Mouse (Mus musculus) stomach, embryonic 15.5 days (tissue): Measurements from ENCODE around the gene 1810062G17Rik. TPM values are rescaled to one million over a fixed set of nuclear protein-coding genes. Genes with fewer than 3 reads are reported as not detected.
A peak's percentile ranks its signal among the peaks of the same experiment; 100 is the strongest.

ENCODE experiments used
- ATAC-seq: fragments of 200-750 bp; cut with Nextera tagmentation; 2 replicates; pipeline ENCODE4 v1.8.0; 2017; ENCODE audit warnings: low read depth, moderate number of reproducible peaks, moderate TSS enrichment; ENCODE audit not compliant: insufficient read depth, low FRiP score
- H3K27ac ChIP-seq: fragments of 300-500 bp; sonication (generic); 2 replicates; pipeline ENCODE4 v1.5.1; 2015; ENCODE audit warnings: mild to moderate bottlenecking, inconsistent platforms
- H3K27me3 ChIP-seq: fragments of 300-500 bp; sonication (generic); replicated peaks from 2 replicates; pipeline ENCODE4 v1.6.1; 2015; ENCODE audit warnings: inconsistent platforms
- H3K36me3 ChIP-seq: fragments of 300-500 bp; sonication (generic); 2 replicates; pipeline ENCODE4 v1.6.1; 2015; ENCODE audit warnings: inconsistent platforms
- H3K4me1 ChIP-seq: fragments of 300-500 bp; sonication (generic); 2 replicates; pipeline ENCODE4 v1.6.1; 2015; ENCODE audit warnings: inconsistent platforms
- H3K4me2 ChIP-seq: fragments of 300-500 bp; sonication (generic); 2 replicates; pipeline ENCODE4 v1.6.1; 2015; ENCODE audit warnings: mild to moderate bottlenecking, inconsistent platforms
- H3K4me3 ChIP-seq: fragments of 300-500 bp; sonication (generic); replicated peaks from 2 replicates; pipeline ENCODE4 v1.5.1; 2015; ENCODE audit warnings: inconsistent platforms
- H3K9ac ChIP-seq: fragments of 300-500 bp; sonication (generic); 2 replicates; pipeline ENCODE4 v1.6.1; 2015; ENCODE audit warnings: inconsistent platforms
- H3K9me3 ChIP-seq: fragments of 300-500 bp; sonication (generic); 2 replicates; pipeline ENCODE4 v1.6.1; 2016; ENCODE audit warnings: inconsistent platforms
- WGBS: fragments of 180-500 bp; shearing (Covaris S2); methylation state at CpG from one replicate; pipeline ENCODE4 v1.1.7; 2015; 5-methylcytosine and 5-hydroxymethylcytosine counted together
- microRNA-seq: library from miRNA; unstranded; fragments of <30 nt; microRNA quantifications from one replicate; pipeline ENCODE4, GENCODE M21; 2016
- polyA plus RNA-seq: library from polyadenylated mRNA; unstranded; fragments of >200 nt; fragmentation: Nextera tagmentation; extraction: Ambion mirVana; gene quantifications from 2 replicates; pipeline ENCODE4 v1.2.1, GENCODE M21; 2015

1810062G17Rik gene
- polyA plus RNA-seq, 1 experiment from 2014 or later, result 2.2 TPM

DNA sequence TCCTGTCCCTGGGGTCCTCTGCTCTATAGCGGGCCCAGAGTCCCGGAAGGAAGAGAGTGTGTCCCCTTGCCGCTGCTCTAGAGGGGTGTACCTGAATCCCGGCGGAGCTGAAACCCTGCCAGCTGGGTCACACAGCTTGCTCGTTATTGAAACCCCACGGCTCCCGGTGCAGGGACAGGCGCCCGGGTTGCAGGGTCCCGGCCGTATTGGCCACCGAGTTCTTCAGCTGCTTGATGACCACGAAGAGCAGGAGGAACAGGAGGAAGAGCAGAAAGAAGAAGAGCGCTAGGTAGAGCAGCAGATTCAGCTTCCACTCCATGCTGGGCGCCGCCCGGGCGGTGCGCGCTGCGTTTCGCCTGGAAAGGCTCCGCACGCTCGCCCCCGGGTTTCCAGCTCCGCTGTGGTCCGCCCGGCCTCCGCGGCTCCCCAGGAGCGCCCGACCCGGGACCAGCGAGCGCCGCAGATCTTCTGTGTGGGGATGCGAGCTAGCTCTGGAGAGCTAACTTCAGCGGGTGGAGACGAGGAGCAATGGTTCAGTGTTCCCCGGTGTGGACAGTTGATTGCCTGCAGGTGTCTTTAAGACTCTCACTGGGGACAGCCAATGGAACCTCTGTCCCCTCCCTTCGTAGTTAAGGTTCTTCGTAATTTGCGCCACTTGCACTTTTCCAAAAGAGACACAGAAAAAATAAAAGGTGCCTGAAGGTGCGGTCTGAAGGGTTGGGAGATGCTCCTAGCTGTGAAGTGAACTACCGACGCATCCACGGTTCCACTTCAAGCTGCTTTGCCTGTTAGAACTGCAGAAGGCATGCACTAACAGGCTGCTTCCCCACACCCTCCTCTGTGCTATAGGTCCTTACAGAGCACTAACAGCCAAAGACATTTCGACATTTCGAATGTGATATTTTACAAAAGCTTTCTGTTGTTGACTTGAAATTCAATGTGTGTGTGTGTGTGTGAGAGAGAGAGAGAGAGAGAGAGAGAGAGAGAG, 45.6 kb downstream of the 1810062G17Rik start, which contains the start of gene Gm11549:
TSS of gene Gm11549 (minus strand) at position 741 of the 988 bp plus-strand sequence.
- WGBS, result 1% methylated on average over 49 of the region's 51 CpGs
- H3K9me3 ChIP-seq, result no peaks in the 10 kb centered on the region
- peak within 1 kb of the TSS; percentile 42 for H3K4me3 ChIP-seq
- peak within 1 kb of the TSS; percentile 89 for H3K4me2 ChIP-seq
- peak; percentile 43; the same call in 1 of the 2 replicates for ATAC-seq
- peaks cover 19% of the 10 kb centered on the region for H3K27me3 ChIP-seq
- H3K9ac ChIP-seq, result no peak within 1 kb of the TSS
- H3K4me1 ChIP-seq, result no peaks in the 10 kb centered on the region
- H3K27ac ChIP-seq, result no peak within 1 kb of the TSS
- no peaks in the 10 kb centered on the region for H3K36me3 ChIP-seq

DNA sequence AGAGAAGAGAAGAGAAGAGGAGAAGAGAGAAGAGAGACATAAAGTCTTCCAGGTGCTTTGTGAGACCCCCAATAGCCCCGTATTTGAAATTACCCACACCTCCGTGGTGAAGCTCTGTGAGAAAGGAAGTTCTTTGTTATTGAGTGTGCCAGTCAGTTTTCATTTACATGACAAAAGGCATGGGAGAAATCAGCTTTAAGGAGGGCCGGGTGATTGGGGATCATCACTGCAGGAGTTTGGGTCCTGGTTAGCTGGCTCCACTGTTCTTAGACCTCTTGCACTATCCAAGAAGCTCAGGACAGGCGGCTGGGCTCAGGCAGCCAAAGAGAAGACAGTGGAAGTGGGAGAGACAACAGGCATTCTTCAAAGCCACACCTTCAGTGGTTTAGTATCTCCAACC, 46.4 kb downstream of the 1810062G17Rik start:
- no peak overlapping the region for H3K9ac ChIP-seq

DNA sequence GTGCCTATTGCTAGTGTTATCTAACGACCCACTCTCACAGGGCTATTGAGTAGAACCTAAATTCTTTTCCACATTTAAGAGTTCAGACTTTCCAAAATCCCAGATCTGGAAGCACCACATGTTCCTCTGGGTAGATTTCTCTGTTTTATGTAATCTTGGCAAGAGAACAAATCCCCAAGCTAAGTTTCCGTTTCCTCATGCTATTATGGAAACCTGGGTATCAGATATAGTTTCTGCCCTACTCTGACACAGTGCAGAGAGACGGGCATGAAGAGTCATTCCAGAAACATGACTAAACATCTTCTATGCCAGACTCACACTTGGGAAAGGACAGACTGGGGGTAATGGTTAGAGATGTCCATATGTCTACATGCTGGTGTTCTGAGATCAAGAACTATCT, 48.7 kb downstream of the 1810062G17Rik start:
- Histone ChIP-seq H3K9ac (no peak overlapping the region), H3K27ac (no peak overlapping the region), H3K4me1 (no peaks in the 10 kb centered on the region), H3K4me2 (no peak overlapping the region), H3K9me3 (no peaks in the 10 kb centered on the region), H3K4me3 (no peak overlapping the region), H3K27me3 (peaks cover 19% of the 10 kb centered on the region), H3K36me3 (no peaks in the 10 kb centered on the region)
- no peak for ATAC-seq
- 63% methylated on average over 3 of the region's 3 CpGs for whole genome bisulfite sequencing

More for the DNA sequence above, 46.4 kb downstream of the 1810062G17Rik start:
- Histone ChIP-seq H3K4me3 (no peak overlapping the region), H3K4me1 (no peaks in the 10 kb centered on the region), H3K27me3 (peaks cover 19% of the 10 kb centered on the region), H3K36me3 (no peaks in the 10 kb centered on the region), H3K4me2 (no peak overlapping the region), H3K27ac (no peak overlapping the region), H3K9me3 (no peaks in the 10 kb centered on the region)
- no peak for ATAC-seq
- 18% methylated on average over 4 of the region's 4 CpGs for WGBS

DNA sequence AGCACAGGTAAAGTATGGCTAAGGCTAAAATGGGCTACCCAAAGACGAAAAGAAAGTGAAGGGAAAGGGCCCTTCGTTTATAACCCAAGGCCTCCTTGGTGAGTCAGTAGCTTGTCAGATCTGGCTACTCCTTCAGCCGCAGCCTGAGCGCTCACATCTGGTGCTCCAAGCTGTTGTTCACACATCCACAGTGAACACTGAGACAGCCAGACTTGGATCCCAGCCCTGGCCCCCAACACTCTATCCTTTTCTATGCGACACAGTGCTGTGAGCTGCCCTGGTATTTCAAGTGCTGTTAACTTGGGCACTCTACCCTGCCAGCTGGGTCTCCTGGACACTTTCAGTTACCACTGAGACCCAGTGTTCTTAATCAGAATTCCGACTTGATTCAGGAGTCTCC, 54.6 kb downstream of the 1810062G17Rik start:
- Histone ChIP-seq H3K27me3 (no peaks in the 10 kb centered on the region), H3K9me3 (no peaks in the 10 kb centered on the region), H3K36me3 (no peaks in the 10 kb centered on the region), H3K27ac (no peak overlapping the region), H3K4me1 (0 out of 2 replicates have a peak, but pooled peaks cover 6% of the 10 kb centered on the region), H3K4me2 (no peak overlapping the region), H3K9ac (no peak overlapping the region), H3K4me3 (no peak overlapping the region)
- WGBS, result 76% methylated on average over 6 of the region's 6 CpGs
- no peak for ATAC-seq

DNA sequence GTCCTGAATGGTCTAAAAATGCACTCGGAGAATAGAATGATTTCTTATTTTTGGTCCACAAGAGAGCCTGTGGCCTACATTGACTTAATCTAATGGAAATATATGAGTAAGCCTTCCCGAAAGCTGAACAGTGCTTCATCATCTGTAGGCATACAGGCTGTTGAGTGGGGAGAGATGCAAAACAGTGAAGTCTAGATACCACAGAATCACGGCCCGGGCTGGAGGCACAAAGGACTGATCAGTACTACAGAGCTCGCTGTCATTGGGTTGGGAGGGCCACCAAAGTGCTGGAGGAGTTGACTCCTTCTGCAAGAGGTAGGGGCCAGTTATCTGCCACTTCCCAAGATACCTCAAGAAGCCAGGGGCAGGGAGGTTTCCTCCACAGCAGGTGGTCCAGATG, 55.0 kb downstream of the 1810062G17Rik start:
- Histone ChIP-seq H3K27ac (no peak overlapping the region), H3K36me3 (no peaks in the 10 kb centered on the region), H3K4me2 (no peak overlapping the region), H3K4me1 (0 out of 2 replicates have a peak, but pooled peaks cover 6% of the 10 kb centered on the region), H3K4me3 (no peak overlapping the region), H3K9me3 (no peaks in the 10 kb centered on the region), H3K9ac (no peak overlapping the region), H3K27me3 (no peaks in the 10 kb centered on the region)
- no peak for ATAC-seq
- WGBS, result 80% methylated on average over 5 of the region's 5 CpGs

DNA sequence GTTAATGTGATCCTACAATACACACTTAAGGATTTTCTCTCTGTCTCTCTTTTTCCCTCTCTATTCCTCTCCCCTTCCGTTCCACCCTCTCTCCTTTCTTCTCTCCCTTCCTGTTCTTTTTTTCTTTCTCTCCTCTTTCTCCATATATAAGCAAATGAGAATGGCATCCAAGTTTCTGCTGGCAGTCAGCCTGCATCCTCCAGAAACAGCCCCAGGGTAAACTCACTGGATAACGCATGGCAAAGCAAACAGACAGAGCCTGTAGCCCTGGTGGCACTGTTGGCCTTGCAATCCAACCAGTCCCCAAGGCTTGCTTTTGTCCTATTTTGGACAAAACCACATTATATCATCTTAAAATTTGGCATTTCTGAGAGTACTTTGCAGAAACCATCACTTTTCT, 55.5 kb downstream of the 1810062G17Rik start:
- H3K4me2 ChIP-seq, result peak overlapping the region; percentile 58; the same call in 1 of the 2 replicates
- H3K9ac ChIP-seq, result no peak overlapping the region
- ATAC-seq, result no peak
- H3K4me1 ChIP-seq, result 0 out of 2 replicates have a peak, but pooled peaks cover 6% of the 10 kb centered on the region
- no peaks in the 10 kb centered on the region for H3K27me3 ChIP-seq
- no peak overlapping the region for H3K4me3 ChIP-seq
- WGBS, result 40% methylated on average over 2 of the region's 2 CpGs
- no peaks in the 10 kb centered on the region for H3K9me3 ChIP-seq
- H3K27ac ChIP-seq, result no peak overlapping the region
- no peaks in the 10 kb centered on the region for H3K36me3 ChIP-seq

Small RNA genes lying within 50 kb of the gene (microRNA-seq; reads per million reads assigned to microRNA genes)
- not detected for gene Mir7009

Other genes with a start within 250 kb of the 1810062G17Rik start
- 291 and 311 TPM in 2 replicates for gene Anxa5, start within 50 bp of the 1810062G17Rik start, polyA plus RNA-seq
- 0.18 and 0.19 TPM in 2 replicates for gene Gm11549, start 45.9 kb downstream of the 1810062G17Rik start, polyA plus RNA-seq
- gene Exosc9, start 76.7 kb downstream of the 1810062G17Rik start, polyA plus RNA-seq, result 51.7 and 64.3 TPM in 2 replicates
- gene Ccna2, start 96.2 kb downstream of the 1810062G17Rik start, polyA plus RNA-seq, result 170 and 178 TPM in 2 replicates
- 12.3 and 12.7 TPM in 2 replicates for gene Bbs7, start 137.5 kb downstream of the 1810062G17Rik start, polyA plus RNA-seq
- gene Trpc3, start 214.2 kb downstream of the 1810062G17Rik start, polyA plus RNA-seq, result 2.9 and 5.1 TPM in 2 replicates